Mouse (Mus musculus) frontal cortex, postnatal 10 days (tissue): ENCODE measurements around the gene Klc2.

Experiments
- DNase-seq, 2 experiments: peaks; one replicate each; pipeline ENCODE4 v3.0.0; 2022; ENCODE audit warnings: low spot score in 2 of 2, mixed read lengths in 1 of 2

Gene Klc2

GRCm38 (mm10) chr19:5072389-5073019 is 45.9 kb downstream of the Klc2 start:
- DNase-seq = no peak

GRCm38 (mm10) chr19:5071545-5072369 is 46.6 kb downstream of the Klc2 start:
- no peak for DNase-seq

GRCm38 (mm10) chr19:5071077-5071476 is 47.3 kb downstream of the Klc2 start:
- DNase-seq = no peak

GRCm38 (mm10) chr19:5069978-5070377 is 48.4 kb downstream of the Klc2 start:
- DNase-seq = no peak

GRCm38 (mm10) chr19:5069486-5069885 is 48.9 kb downstream of the Klc2 start:
- no peak for DNase-seq

- no peak for DNase-seq
Measured at GRCm38 (mm10) chr19:5068570-5069234, 49.7 kb downstream of the Klc2 start.

- DNase-seq = no peak
Measured at GRCm38 (mm10) chr19:5067867-5068569, 50.3 kb downstream of the Klc2 start, which contains the start of gene Cd248. Gene Cd248 (plus strand): TSS chr19:5068078.

GRCm38 (mm10) chr19:5067040-5067799 is 51.1 kb downstream of the Klc2 start:
- no peak for DNase-seq

GRCm38 (mm10) chr19:5065104-5065503 is 53.3 kb downstream of the Klc2 start:
- no peak for DNase-seq

GRCm38 (mm10) chr19:5062446-5062845 is 55.9 kb downstream of the Klc2 start:
- DNase-seq = no peak

- DNase-seq = no peak
Measured at GRCm38 (mm10) chr19:5062041-5062440, 56.3 kb downstream of the Klc2 start.

- DNase-seq = no peak
Measured at GRCm38 (mm10) chr19:5060365-5061330, 57.7 kb downstream of the Klc2 start.

GRCm38 (mm10) chr19:5058801-5059771 is 59.3 kb downstream of the Klc2 start:
- no peak for DNase-seq

GRCm38 (mm10) chr19:5057876-5058775 is 60.2 kb downstream of the Klc2 start:
- DNase-seq = no peak
